Mouse (Mus musculus) intestine, embryonic 15.5 days (tissue): Measurements from ENCODE around the gene Car6. TPM values are rescaled to one million over a fixed set of nuclear protein-coding genes. Genes with fewer than 3 reads are reported as not detected.

Source experiments
- ATAC-seq: fragments of 200-750 bp; cut with Nextera tagmentation; 2 replicates; pipeline ENCODE4 v1.8.0; 2017; ENCODE audit warnings: moderate TSS enrichment, moderate library complexity
- H3K27ac ChIP-seq: fragments of 300-500 bp; sonication (generic); 2 replicates; pipeline ENCODE4 v1.5.1; 2015; ENCODE audit warnings: mild to moderate bottlenecking, inconsistent platforms
- H3K27me3 ChIP-seq: fragments of 300-500 bp; sonication (generic); replicated peaks from 2 replicates; pipeline ENCODE4 v1.6.1; 2015; ENCODE audit warnings: inconsistent platforms
- H3K36me3 ChIP-seq: fragments of 300-500 bp; sonication (generic); 2 replicates; pipeline ENCODE4 v1.6.1; 2015; ENCODE audit warnings: inconsistent platforms
- H3K4me1 ChIP-seq: fragments of 300-500 bp; sonication (generic); replicated peaks from 2 replicates; pipeline ENCODE4 v1.6.1; 2015; ENCODE audit warnings: inconsistent platforms
- H3K4me2 ChIP-seq: fragments of 300-500 bp; sonication (generic); replicated peaks from 2 replicates; pipeline ENCODE4 v1.6.1; 2015; ENCODE audit warnings: mild to moderate bottlenecking, inconsistent platforms
- H3K4me3 ChIP-seq: fragments of 300-500 bp; sonication (generic); replicated peaks from 2 replicates; pipeline ENCODE4 v1.5.1; 2015; ENCODE audit warnings: inconsistent platforms
- H3K9ac ChIP-seq: fragments of 300-500 bp; sonication (generic); 2 replicates; pipeline ENCODE4 v1.6.1; 2015; ENCODE audit warnings: inconsistent platforms
- H3K9me3 ChIP-seq: fragments of 300-500 bp; sonication (generic); 2 replicates; pipeline ENCODE4 v1.6.1; 2016; ENCODE audit warnings: inconsistent platforms
- WGBS: fragments of 180-500 bp; shearing (Covaris S2); methylation state at CpG from one replicate; pipeline ENCODE4 v1.1.7; 2015; 5-methylcytosine and 5-hydroxymethylcytosine counted together
- polyA plus RNA-seq: library from polyadenylated mRNA; unstranded; fragments of >200 nt; fragmentation: Nextera tagmentation; extraction: Ambion mirVana; gene quantifications from 2 replicates; pipeline ENCODE4 v1.2.1, GENCODE M21; 2015

The Car6 gene
- polyA plus RNA-seq, 1 experiment from 2014 or later, result not detected

- H3K27me3 ChIP-seq, result no peaks in the 10 kb centered on the region
- peak; percentile 24; the same call in 1 of the 2 replicates for ATAC-seq
- under 1% methylated on average over 21 of the region's 21 CpGs for WGBS
- no peaks in the 10 kb centered on the region for H3K9me3 ChIP-seq
- H3K36me3 ChIP-seq, result peaks cover 18% of the 10 kb centered on the region
- H3K4me1 ChIP-seq, result peaks cover 34% of the 10 kb centered on the region
- H3K9ac ChIP-seq, result peak overlapping the region; percentile 91
- H3K4me2 ChIP-seq, result peak overlapping the region; percentile 78
- peak overlapping the region; percentile 97 for H3K27ac ChIP-seq
- peak overlapping the region; percentile 77 for H3K4me3 ChIP-seq
Measured at GRCm38 (mm10) chr4:150237636-150238361, 36.7 kb upstream of the Car6 start.

GRCm38 (mm10) chr4:150236521-150237481 is 35.7 kb upstream of the Car6 start, which contains the start of gene Eno1:
Gene Eno1 (plus strand): TSS chr4:150236721.
- H3K9ac ChIP-seq, result peak within 1 kb of the TSS; percentile 91
- WGBS, result under 1% methylated on average over 77 of the region's 78 CpGs

GRCm38 (mm10) chr4:150236031-150236430 is 34.9 kb upstream of the Car6 start:
- Histone ChIP-seq H3K9ac (peak overlapping the region; percentile 66; the same call in 1 of the 2 replicates), H3K4me3 (peak overlapping the region; percentile 77), H3K4me2 (peak overlapping the region; percentile 78), H3K36me3 (peaks cover 1% of the 10 kb centered on the region), H3K27me3 (no peaks in the 10 kb centered on the region), H3K9me3 (no peaks in the 10 kb centered on the region), H3K4me1 (peaks cover 25% of the 10 kb centered on the region), H3K27ac (peak overlapping the region; percentile 97)
- ATAC-seq, result no peak
- WGBS, result 78% methylated on average over 8 of the region's 8 CpGs

More at GRCm38 (mm10) chr4:150236521-150237481, 35.7 kb upstream of the Car6 start, which contains the start of gene Eno1:
- ATAC-seq, result peak; percentile 98
- H3K4me3 ChIP-seq, result peak within 1 kb of the TSS; percentile 77
- peaks cover 9% of the 10 kb centered on the region for H3K36me3 ChIP-seq
- peak within 1 kb of the TSS; percentile 97 for H3K27ac ChIP-seq
- H3K9me3 ChIP-seq, result no peaks in the 10 kb centered on the region
- no peaks in the 10 kb centered on the region for H3K27me3 ChIP-seq
- peak within 1 kb of the TSS; percentile 78 for H3K4me2 ChIP-seq
- peaks cover 31% of the 10 kb centered on the region for H3K4me1 ChIP-seq

- Histone ChIP-seq H3K36me3 (no peaks in the 10 kb centered on the region), H3K27ac (no peak overlapping the region), H3K4me2 (no peak overlapping the region), H3K9ac (no peak overlapping the region), H3K27me3 (no peaks in the 10 kb centered on the region), H3K4me3 (no peak overlapping the region), H3K4me1 (peaks cover 28% of the 10 kb centered on the region), H3K9me3 (no peaks in the 10 kb centered on the region)
- ATAC-seq, result no peak
- 82% methylated on average over 4 of the region's 4 CpGs for WGBS
Measured at GRCm38 (mm10) chr4:150235585-150235984, 34.5 kb upstream of the Car6 start.

GRCm38 (mm10) chr4:150234599-150235327 is 33.6 kb upstream of the Car6 start:
- no peak overlapping the region for H3K9ac ChIP-seq
- H3K4me3 ChIP-seq, result no peak overlapping the region
- peak overlapping the region; percentile 45; the same call in 1 of the 2 replicates for H3K27ac ChIP-seq
- H3K4me1 ChIP-seq, result peaks cover 27% of the 10 kb centered on the region
- no peaks in the 10 kb centered on the region for H3K36me3 ChIP-seq
- no peak for ATAC-seq
- no peaks in the 10 kb centered on the region for H3K27me3 ChIP-seq
- H3K9me3 ChIP-seq, result no peaks in the 10 kb centered on the region
- H3K4me2 ChIP-seq, result no peak overlapping the region
- WGBS, result 42% methylated on average over 8 of the region's 8 CpGs

GRCm38 (mm10) chr4:150231871-150232270 is 30.7 kb upstream of the Car6 start:
- H3K4me1 ChIP-seq, result peaks cover 18% of the 10 kb centered on the region
- no peak overlapping the region for H3K27ac ChIP-seq
- 55% methylated on average over 8 of the region's 8 CpGs for WGBS
- H3K9me3 ChIP-seq, result no peaks in the 10 kb centered on the region
- no peaks in the 10 kb centered on the region for H3K36me3 ChIP-seq
- H3K9ac ChIP-seq, result no peak overlapping the region
- H3K27me3 ChIP-seq, result no peaks in the 10 kb centered on the region
- no peak overlapping the region for H3K4me2 ChIP-seq
- H3K4me3 ChIP-seq, result no peak overlapping the region
- ATAC-seq, result no peak

GRCm38 (mm10) chr4:150230460-150231407 is 29.6 kb upstream of the Car6 start:
- H3K27ac ChIP-seq, result no peak overlapping the region

GRCm38 (mm10) chr4:150229747-150230390 is 28.7 kb upstream of the Car6 start:
- no peak for ATAC-seq
- Histone ChIP-seq H3K4me3 (no peak overlapping the region), H3K27ac (no peak overlapping the region), H3K4me2 (no peak overlapping the region), H3K27me3 (no peaks in the 10 kb centered on the region), H3K9me3 (no peaks in the 10 kb centered on the region), H3K36me3 (no peaks in the 10 kb centered on the region), H3K9ac (no peak overlapping the region), H3K4me1 (peaks cover 18% of the 10 kb centered on the region)
- whole genome bisulfite sequencing, result 32% methylated on average over 11 of the region's 15 CpGs

More at GRCm38 (mm10) chr4:150230460-150231407, 29.6 kb upstream of the Car6 start:
- H3K4me2 ChIP-seq, result no peak overlapping the region
- H3K27me3 ChIP-seq, result no peaks in the 10 kb centered on the region
- H3K4me1 ChIP-seq, result peaks cover 18% of the 10 kb centered on the region
- H3K9me3 ChIP-seq, result no peaks in the 10 kb centered on the region
- H3K4me3 ChIP-seq, result no peak overlapping the region
- no peaks in the 10 kb centered on the region for H3K36me3 ChIP-seq
- no peak overlapping the region for H3K9ac ChIP-seq
- 33% methylated on average over 21 of the region's 21 CpGs for WGBS
- ATAC-seq, result no peak

GRCm38 (mm10) chr4:150228581-150229348 is 27.6 kb upstream of the Car6 start:
- Histone ChIP-seq H3K9ac (no peak overlapping the region), H3K27me3 (no peaks in the 10 kb centered on the region), H3K27ac (no peak overlapping the region), H3K4me1 (peaks cover 13% of the 10 kb centered on the region; the same call in 1 of the 2 replicates), H3K36me3 (no peaks in the 10 kb centered on the region), H3K4me3 (no peak overlapping the region), H3K9me3 (no peaks in the 10 kb centered on the region), H3K4me2 (no peak overlapping the region)
- WGBS, result 43% methylated on average over 7 of the region's 7 CpGs
- ATAC-seq, result no peak
